Comparison of ENCODE assay signal across 7 mouse cellular contexts in genomic region chr1:167001174-167001843, GRCm38 (mm10). TPM values are rescaled to one million over a fixed set of nuclear protein-coding genes. Genes with fewer than 3 reads are reported as not detected.
DNase-seq lines count a peak whose midpoint lies in the region; ATAC-seq lines count a peak whose summit lies in the region.

Fam78b (plus strand) TSS chr1:167001417.

- H3K9me3 ChIP-seq in heart, embryonic 16.5 days (replicated peaks; ENCODE audit: control insufficient read depth, low read length), result no peaks in the 10 kb centered on the region
- H3K9me3 ChIP-seq in midbrain, embryonic 10.5 days (replicated peaks), result no peaks in the 10 kb centered on the region

- no peaks in the 10 kb centered on the region for H3K36me3 ChIP-seq in heart, embryonic 16.5 days (ENCODE audit: control insufficient read depth, insufficient read depth)
- H3K36me3 ChIP-seq in midbrain, embryonic 10.5 days, result no peaks in the 10 kb centered on the region

- peaks cover 5% of the 10 kb centered on the region; the same call in 1 of the 2 replicates for H3K4me1 ChIP-seq in heart, embryonic 16.5 days (ENCODE audit: control insufficient read depth, insufficient read depth, low read length)
- peaks cover 30% of the 10 kb centered on the region for H3K4me1 ChIP-seq in midbrain, embryonic 10.5 days

- H3K27ac ChIP-seq in heart, embryonic 16.5 days (ENCODE audit: low read length), result peak within 1 kb of the TSS; percentile 63
- peak within 1 kb of the TSS; percentile 93 for H3K27ac ChIP-seq in midbrain, embryonic 10.5 days (replicated peaks)

- H3K27me3 ChIP-seq in heart, embryonic 16.5 days (ENCODE audit: control insufficient read depth, insufficient read depth, low read length), result peaks cover 32% of the 10 kb centered on the region
- peaks cover 39% of the 10 kb centered on the region for H3K27me3 ChIP-seq in midbrain, embryonic 10.5 days (ENCODE audit: low read depth, poor library complexity, severe bottlenecking)

- peak within 1 kb of the TSS; percentile 97 for H3K4me2 ChIP-seq in heart, embryonic 16.5 days (ENCODE audit: low read depth, low read length)

- peak; percentile 13 for DNase-seq in urinary bladder, postnatal 25 days (ENCODE audit: low spot score)
- no peak for DNase-seq in urinary bladder, postnatal 4 days (ENCODE audit: low spot score in 2 of 2)
- DNase-seq in embryo, embryonic 10.5 days (ENCODE audit: low spot score), result peak; percentile 47
- DNase-seq in layer of hippocampus, postnatal 25 days (ENCODE audit: extremely low spot score in 1 of 2, low spot score in 1 of 2), result peak; percentile 27 to 38
- DNase-seq in midbrain, embryonic 10.5 days (ENCODE audit: low spot score), result peak; percentile 51
- peak; percentile 15 to 64 for DNase-seq in spleen, postnatal 4 days (ENCODE audit: low spot score in 2 of 2)

- ATAC-seq in heart, embryonic 16.5 days (replicated peaks; ENCODE audit: extremely low read depth, insufficient read depth, low FRiP score), result peak; percentile 15; the same call in 1 of the 2 replicates

- peak within 1 kb of the TSS; percentile 84 for H3K9ac ChIP-seq in heart, embryonic 16.5 days (ENCODE audit: low read length)

- under 1% methylated on average over 69 of the region's 85 CpGs for WGBS in heart, embryonic 16.5 days
- WGBS in midbrain, embryonic 10.5 days, result under 1% methylated on average over 85 of the region's 85 CpGs

- H3K4me3 ChIP-seq in heart, embryonic 16.5 days (ENCODE audit: low read length), result peak within 1 kb of the TSS; percentile 81
- peak within 1 kb of the TSS; percentile 87 for H3K4me3 ChIP-seq in midbrain, embryonic 10.5 days

RNA-seq across cellular contexts. Expression of gene Fam78b, which starts in this region (rescaled TPM):
- 0.11 and 0.49 TPM in 2 replicates for polyA plus RNA-seq in heart, embryonic 16.5 days (2015; fragmentation: Nextera tagmentation; extraction: Ambion mirVana)
- total RNA-seq in layer of hippocampus, postnatal 25 days (2021), result 10 to 100 TPM; 24.6 to 27.9 TPM
- 1.7 and 2.4 TPM in 2 replicates for polyA plus RNA-seq in midbrain, embryonic 10.5 days (2016; fragmentation: Nextera tagmentation; extraction: Ambion mirVana)

Comparison
In these comparisons a context has a peak if more than half of its experiments do, and no peak if none do; other contexts are left out.
1. DNase-seq: peak in urinary bladder, postnatal 25 days (single experiment), embryo, embryonic 10.5 days (single experiment), layer of hippocampus, postnatal 25 days (2 of 2), midbrain, embryonic 10.5 days (single experiment) and spleen, postnatal 4 days (2 of 2); none in urinary bladder, postnatal 4 days (0 of 2).
2. Peak in ATAC-seq, H3K4me3 ChIP-seq, H3K27ac ChIP-seq, H3K9ac ChIP-seq and H3K4me2 ChIP-seq in heart, embryonic 16.5 days; RNA of the gene not detected or under 1 TPM.